Mouse (Mus musculus) kidney, postnatal 36 days (tissue): ENCODE measurements around the gene Dusp13.
A peak's percentile ranks its signal among the peaks of the same experiment; 100 is the strongest.

Source experiments
- DNase-seq, 2 experiments: peaks; one replicate each; pipeline ENCODE4 v3.0.0; 2021 to 2022; ENCODE audit warnings: mixed read lengths in 2 of 2

Gene Dusp13

GRCm38 (mm10) chr14:21750881-21751542 lies at the start of gene Dusp13:
Gene Dusp13, minus strand, starts transcription at chr14:21751181.
- DNase-seq: peak; percentile 77 to 79

- no peak for DNase-seq
These were observed 49.7 kb upstream of the Dusp13 start for GRCm38 (mm10) chr14:21800641-21801040.

GRCm38 (mm10) chr14:21792250-21792649 lies 41.3 kb upstream of the Dusp13 start:
- no peak for DNase-seq

GRCm38 (mm10) chr14:21791722-21792121 lies 40.7 kb upstream of the Dusp13 start:
- DNase-seq: no peak

GRCm38 (mm10) chr14:21790585-21791251 lies 39.7 kb upstream of the Dusp13 start:
- DNase-seq: peak in 1 of 2 experiments; percentile 21

GRCm38 (mm10) chr14:21788121-21788520 lies 37.1 kb upstream of the Dusp13 start:
- peak in 1 of 2 experiments; percentile 24 for DNase-seq

- DNase-seq: peak; percentile 25 to 57
These were observed 36.4 kb upstream of the Dusp13 start for GRCm38 (mm10) chr14:21787374-21787773.

- peak; percentile 73 to 87 for DNase-seq
These were observed 35.5 kb upstream of the Dusp13 start for GRCm38 (mm10) chr14:21786500-21786899.

- DNase-seq: peak; percentile 34 to 50
These were observed 25.2 kb upstream of the Dusp13 start for GRCm38 (mm10) chr14:21776201-21776600.

GRCm38 (mm10) chr14:21773946-21774345 lies 23.0 kb upstream of the Dusp13 start:
- DNase-seq: peak; percentile 35 to 48

GRCm38 (mm10) chr14:21772506-21773281 lies 21.7 kb upstream of the Dusp13 start:
- DNase-seq: no peak

- no peak for DNase-seq
These were observed 15.5 kb upstream of the Dusp13 start for GRCm38 (mm10) chr14:21766398-21766958.

GRCm38 (mm10) chr14:21765754-21766397 lies 14.9 kb upstream of the Dusp13 start:
- DNase-seq: peak in 1 of 2 experiments; percentile 19

GRCm38 (mm10) chr14:21764646-21765045 lies 13.7 kb upstream of the Dusp13 start:
- DNase-seq: no peak

- DNase-seq: no peak
These were observed 12.8 kb upstream of the Dusp13 start for GRCm38 (mm10) chr14:21763736-21764135.

GRCm38 (mm10) chr14:21761560-21761959 lies 10.6 kb upstream of the Dusp13 start:
- no peak for DNase-seq

- DNase-seq: no peak
These were observed 2.4 kb upstream of the Dusp13 start for GRCm38 (mm10) chr14:21753367-21753766.

GRCm38 (mm10) chr14:21752411-21752810 lies 1.4 kb upstream of the Dusp13 start:
- DNase-seq: peak in 1 of 2 experiments; percentile 39

GRCm38 (mm10) chr14:21750008-21750880 lies 737 bp downstream of the Dusp13 start, which contains the start of gene Samd8:
Gene Samd8, plus strand, starts transcription at chr14:21750531.
- peak; percentile 84 to 91 for DNase-seq

GRCm38 (mm10) chr14:21748142-21748870 lies 2.7 kb downstream of the Dusp13 start:
- peak; percentile 61 to 87 for DNase-seq
